Mouse (Mus musculus) small intestine, adult 2 months (tissue): ENCODE results near the gene Entpd3.

Experiments
- CTCF ChIP-seq: fragments of 200-500 bp; IDR thresholded peaks from 2 replicates; pipeline ENCODE4 v1.5.1; 2012; ENCODE audit warnings: low read depth, mild to moderate bottlenecking, control low read depth, inconsistent platforms, low read length, moderate library complexity, mixed read lengths; ENCODE audit not compliant: insufficient replicate concordance, insufficient read length; ENCODE audit errors: extremely low read depth
- POLR2A ChIP-seq: fragments of 200-500 bp; IDR thresholded peaks from 2 replicates; pipeline ENCODE4 v1.6.1; 2012; ENCODE audit warnings: low read depth, mild to moderate bottlenecking, control low read depth, inconsistent platforms, low read length, moderate library complexity

DNA sequence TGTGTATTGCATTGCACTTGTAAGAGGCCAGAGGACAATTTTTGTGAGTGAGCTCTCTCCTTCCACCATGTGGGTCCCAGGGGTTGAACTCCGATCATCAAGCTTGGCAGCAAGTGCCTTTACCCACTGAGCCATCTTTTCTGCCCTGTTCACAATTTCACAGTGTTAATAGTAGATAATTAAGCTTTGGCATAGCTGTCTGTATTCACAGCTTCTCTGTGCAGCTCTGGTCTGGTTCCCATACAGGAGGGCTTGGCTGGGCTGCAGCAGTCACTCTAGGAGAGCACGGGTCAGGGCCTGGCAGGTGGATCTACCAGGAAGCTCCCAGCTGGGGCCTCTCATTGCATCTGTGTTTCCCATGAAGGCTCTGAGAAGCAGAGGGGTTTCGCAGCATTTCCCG, 55.7 kb downstream of the Entpd3 start:
- no peak for TF ChIP-seq CTCF
- no peak for TF ChIP-seq POLR2A
